Mouse (Mus musculus) urinary bladder, adult 18-20 months (tissue): ENCODE results near the gene Hist1h2ae.
A peak's percentile ranks its signal among the peaks of the same experiment; 100 is the strongest.
"Not testable (repeated sequence)": the region's sequence is repeated elsewhere in the genome, so short reads cannot be mapped to it uniquely, and the experiment has no call there.

Experiments used
- DNase-seq, 2 experiments: peaks; one replicate each; pipeline ENCODE4 v3.0.0; 2022; ENCODE audit warnings: low spot score in 2 of 2, mixed read lengths in 2 of 2

Hist1h2ae gene

DNA sequence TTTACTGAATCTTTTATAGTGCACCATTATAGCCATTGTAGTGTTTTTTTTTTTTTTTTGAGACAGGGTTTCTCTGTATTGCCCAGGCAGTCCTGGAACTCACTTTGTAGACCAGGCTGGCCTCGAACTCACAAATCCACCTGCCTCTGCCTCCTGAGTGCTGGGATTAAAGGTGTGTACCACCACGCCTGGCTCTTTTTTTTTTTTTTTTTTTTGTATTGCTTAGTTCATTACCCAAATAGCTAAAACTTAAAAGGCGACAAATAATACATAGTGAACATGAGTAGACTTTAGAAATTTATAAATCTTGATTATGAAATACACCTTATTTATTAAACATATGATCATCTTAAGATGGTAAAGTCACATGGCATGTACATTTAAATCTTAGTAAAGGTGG, 29.5 kb downstream of the Hist1h2ae start:
- DNase-seq: no peak

DNA sequence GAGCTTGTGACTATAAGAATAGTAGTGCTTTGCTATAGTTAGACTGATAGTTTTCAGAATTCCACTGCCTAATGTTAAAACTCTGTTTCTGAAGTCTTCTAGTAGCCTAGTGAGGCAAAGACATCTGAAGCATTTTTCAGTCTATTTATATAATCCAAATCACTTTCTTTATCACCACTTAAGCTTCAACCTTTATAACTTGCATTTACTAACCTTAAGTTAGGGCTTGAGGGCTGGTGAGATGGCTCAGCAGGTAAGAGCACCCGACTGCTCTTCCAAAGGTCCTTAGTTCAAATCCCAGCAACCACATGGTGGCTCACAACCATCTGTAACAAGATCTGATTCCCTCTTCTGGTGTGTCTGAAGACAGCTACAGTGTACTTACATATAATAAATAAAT, 31.2 kb downstream of the Hist1h2ae start:
- not testable (repeated sequence) for DNase-seq

DNA sequence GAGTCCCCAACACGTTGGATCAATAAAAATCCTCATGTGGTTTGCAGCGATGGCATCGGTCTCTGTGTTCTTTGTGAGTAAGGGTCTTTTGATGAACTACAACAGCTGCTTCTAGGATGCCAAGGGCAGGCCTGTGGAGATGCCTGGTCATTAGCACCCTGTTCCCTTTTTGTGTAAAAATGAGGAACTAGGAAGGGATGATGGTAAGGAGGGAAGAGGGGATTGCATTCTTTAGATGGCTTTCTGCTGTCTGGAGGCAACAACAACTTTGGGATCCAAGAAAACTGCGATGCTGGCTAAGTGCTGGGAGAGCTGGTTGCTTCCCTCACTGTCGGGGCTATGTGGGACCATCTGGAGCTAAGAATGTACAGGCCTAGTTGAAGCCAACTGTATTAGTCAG, 32.8 kb downstream of the Hist1h2ae start:
- DNase-seq: no peak

DNA sequence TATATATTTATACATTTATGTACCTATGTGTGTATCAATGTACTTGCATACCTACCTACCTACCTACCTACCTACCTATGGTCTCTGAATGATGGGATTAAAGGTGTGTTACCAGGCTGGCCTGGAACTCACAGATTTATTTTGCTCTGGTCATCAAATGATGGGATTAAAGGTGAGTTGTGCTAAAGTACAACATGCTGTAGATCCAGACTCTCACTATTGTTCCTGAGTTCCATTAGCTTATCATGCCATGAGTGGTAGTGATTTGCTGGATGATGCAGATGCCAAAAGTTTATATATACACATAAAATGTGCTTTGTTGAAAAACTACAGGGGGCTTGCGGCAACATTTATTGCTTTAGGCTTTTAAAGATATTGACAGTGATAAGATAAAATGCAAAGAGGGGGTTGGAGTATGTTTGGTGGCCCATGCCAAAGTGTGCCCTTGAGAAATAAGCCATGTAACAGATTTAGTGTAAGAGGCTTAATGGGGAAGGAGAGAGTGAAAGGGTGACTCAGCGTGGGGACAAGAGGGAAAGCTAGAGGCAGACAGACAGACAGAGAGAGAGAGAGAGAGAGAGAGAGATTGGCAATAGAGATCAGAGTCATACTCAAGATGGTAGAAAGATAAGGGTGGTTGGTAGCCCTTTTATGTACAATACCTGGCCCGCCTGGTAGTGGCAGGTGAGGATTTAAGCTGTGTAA, 33.9 kb downstream of the Hist1h2ae start:
- no peak for DNase-seq

GRCm38 (mm10) chr13:23536076-23536822, 34.8 kb downstream of the Hist1h2ae start:
- DNase-seq: no peak

- peak; percentile 67 to 70 for DNase-seq
Observed at GRCm38 (mm10) chr13:23535137-23536075, 35.6 kb downstream of the Hist1h2ae start, which contains the start of gene Hist1h3g. Hist1h3g (plus strand) TSS chr13:23535422.

- no peak for DNase-seq
Observed at GRCm38 (mm10) chr13:23534368-23535131, 36.5 kb downstream of the Hist1h2ae start.

DNA sequence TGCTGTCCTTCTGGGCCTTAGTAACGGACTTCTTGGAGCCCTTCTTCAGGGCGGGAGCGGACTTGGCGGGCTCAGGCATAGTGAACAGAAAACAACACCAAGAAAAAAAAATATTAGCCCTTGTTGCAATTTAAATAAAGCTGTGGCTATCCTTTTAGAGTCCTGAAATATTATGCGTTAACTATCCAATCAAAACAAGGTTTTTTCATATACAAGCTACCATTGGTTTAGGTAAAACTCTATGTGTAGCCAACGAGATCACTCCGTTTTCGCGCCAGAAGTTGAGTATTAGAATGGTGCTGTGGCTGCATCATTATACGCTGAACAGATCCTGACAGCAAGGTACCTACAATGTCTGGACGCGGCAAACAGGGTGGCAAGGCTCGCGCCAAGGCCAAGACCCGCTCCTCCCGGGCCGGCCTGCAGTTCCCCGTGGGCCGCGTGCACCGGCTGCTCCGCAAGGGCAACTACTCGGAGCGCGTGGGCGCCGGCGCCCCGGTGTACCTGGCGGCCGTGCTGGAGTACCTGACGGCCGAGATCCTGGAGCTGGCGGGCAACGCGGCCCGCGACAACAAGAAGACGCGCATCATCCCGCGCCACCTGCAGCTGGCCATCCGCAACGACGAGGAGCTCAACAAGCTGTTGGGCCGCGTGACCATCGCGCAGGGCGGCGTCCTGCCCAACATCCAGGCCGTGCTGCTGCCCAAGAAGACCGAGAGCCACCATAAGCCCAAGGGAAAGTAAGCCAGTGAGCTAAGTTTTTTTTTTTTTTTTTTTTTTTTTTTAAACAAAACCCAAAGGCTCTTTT, 37.3 kb downstream of the Hist1h2ae start, which contains the start of gene Hist1h2af:
Gene Hist1h2af (plus strand): TSS at position 347 of the 808 bp plus-strand sequence.
- DNase-seq: not testable (repeated sequence)

- DNase-seq: no peak
Observed at GRCm38 (mm10) chr13:23532262-23533075, 38.6 kb downstream of the Hist1h2ae start.

- DNase-seq: peak; percentile 93 to 95
Observed at GRCm38 (mm10) chr13:23530901-23531875, 39.8 kb downstream of the Hist1h2ae start, which contains the start of gene Hist1h4h. Hist1h4h (plus strand) TSS chr13:23531050.

DNA sequence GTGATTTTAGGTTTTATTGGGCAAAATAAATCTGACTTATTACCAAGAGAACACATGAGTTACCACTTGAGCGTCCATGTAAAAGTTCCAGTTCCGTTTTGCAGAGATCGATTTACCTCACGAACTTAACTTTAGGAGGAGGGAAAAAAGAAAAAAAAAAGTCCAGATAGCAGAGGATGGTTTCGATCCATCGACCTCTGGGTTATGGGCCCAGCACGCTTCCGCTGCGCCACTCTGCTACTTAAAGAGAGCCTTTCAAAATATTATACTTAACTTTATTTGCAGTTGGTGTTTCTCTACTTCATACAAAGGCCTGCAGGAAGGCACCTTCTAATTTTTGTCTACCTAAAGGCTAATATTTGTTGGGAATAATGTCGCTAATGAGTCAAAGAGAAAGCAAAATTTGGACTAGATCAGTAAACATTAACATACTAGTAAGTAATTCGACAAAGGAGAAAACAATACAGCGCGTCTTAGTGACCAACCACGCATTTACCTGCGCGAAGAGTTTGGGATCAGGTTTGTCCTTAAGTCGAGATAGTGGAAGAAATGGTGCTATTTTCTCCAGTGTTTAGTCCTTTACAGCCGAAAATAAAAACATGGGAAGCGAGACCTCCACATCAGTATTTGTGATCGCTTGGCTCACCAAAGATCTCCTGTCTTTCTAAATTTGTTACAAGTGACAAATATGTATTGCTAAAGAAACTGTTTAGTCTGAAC, 40.7 kb downstream of the Hist1h2ae start:
- DNase-seq: peak in 1 of 2 experiments; percentile 57

- no peak for DNase-seq
Observed at GRCm38 (mm10) chr13:23529480-23530165, 41.4 kb downstream of the Hist1h2ae start.

- no peak for DNase-seq
Observed at GRCm38 (mm10) chr13:23529005-23529404, 42.0 kb downstream of the Hist1h2ae start.

- DNase-seq: peak; percentile 85 to 88
Observed at GRCm38 (mm10) chr13:23526312-23526711, 44.7 kb downstream of the Hist1h2ae start.

DNA sequence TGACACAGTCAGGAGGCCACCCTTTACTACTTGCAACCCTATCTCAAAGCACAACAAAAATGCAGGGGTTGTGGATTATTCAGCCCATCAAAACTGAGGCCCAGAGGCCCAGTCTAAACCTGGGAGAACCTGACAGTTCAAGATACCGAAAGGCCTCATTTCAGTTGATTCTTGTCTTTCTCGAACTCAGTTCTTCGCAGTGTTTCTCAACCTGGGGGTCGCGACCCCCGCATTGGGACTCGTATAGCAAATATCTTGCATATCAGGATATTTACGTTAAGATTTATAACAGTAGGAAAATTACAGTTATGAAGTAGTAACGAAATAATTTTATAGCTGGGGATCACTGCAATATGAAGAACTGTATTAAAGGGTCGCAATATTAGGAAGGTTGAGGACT, 45.1 kb downstream of the Hist1h2ae start:
- no peak for DNase-seq

DNA sequence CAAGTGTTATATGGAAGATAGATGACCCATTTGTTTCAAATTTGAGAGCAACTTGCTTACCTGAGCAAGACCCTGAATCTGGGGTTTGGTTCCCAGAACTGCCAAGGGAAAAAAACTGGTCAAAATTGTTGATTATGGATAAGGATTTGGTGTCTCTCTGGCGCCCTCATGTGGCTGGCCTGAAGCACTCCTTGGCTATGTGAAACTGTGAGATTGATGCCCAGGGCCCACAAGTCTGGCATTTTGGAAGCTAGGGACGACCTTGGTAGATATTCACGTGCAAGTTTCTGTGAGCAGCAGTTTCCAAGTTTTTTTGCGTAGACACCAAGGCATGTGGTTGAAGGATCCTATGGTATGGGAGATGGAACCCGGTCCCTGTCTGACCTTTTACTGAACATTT, 46.4 kb downstream of the Hist1h2ae start:
- peak in 1 of 2 experiments; percentile 68 for DNase-seq

DNA sequence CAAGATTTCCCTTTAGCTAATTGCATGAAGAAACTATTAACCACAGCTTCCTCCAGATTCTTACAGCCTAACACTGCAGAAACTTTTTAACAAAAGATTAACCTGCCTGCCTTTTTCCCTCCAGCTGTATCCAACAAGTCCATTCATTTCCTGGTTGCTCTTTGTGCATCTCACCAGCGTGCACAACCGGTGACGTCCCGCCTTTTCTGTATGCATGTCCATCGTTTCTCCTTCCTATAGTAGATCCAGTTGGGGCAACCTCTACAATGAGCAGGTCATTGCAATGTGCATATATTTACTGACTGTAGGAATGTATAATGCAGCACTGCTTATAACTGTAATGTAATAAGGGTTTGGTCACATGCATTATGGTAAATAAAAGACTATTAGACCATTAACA, 47.0 kb downstream of the Hist1h2ae start:
- no peak for DNase-seq
